Mouse (Mus musculus) spleen, adult 2 months (tissue): Measurements from ENCODE around the gene Adgrf1. TPM values are rescaled to one million over a fixed set of nuclear protein-coding genes. Genes with fewer than 3 reads are reported as not detected.

Experiments used
- DNase-seq, 2 experiments: peaks; one replicate each; pipeline versions ENCODE4 v3.0.0 to v3.0.0-alpha.2; 2012 to 2021; ENCODE audit warnings: low spot score in 2 of 2, low read depth in 1 of 2
- H3K27ac ChIP-seq: fragments of 200-500 bp; 2 replicates; pipeline ENCODE4 v1.5.1; 2012; ENCODE audit warnings: low read length, inconsistent platforms; ENCODE audit not compliant: insufficient read depth
- H3K27me3 ChIP-seq: fragments of 200-500 bp; 2 replicates; pipeline ENCODE4 v1.6.1; 2012; ENCODE audit warnings: mild to moderate bottlenecking, moderate library complexity, low read length, inconsistent platforms; ENCODE audit not compliant: control insufficient read depth, insufficient read depth
- H3K36me3 ChIP-seq: fragments of 200-500 bp; 2 replicates; pipeline ENCODE4 v1.6.1; 2012; ENCODE audit warnings: mild to moderate bottlenecking, low read length, inconsistent platforms; ENCODE audit not compliant: control insufficient read depth, insufficient read depth
- H3K4me1 ChIP-seq: fragments of 200-500 bp; 2 replicates; pipeline ENCODE4 v1.6.1; 2011; ENCODE audit warnings: inconsistent platforms; ENCODE audit not compliant: control insufficient read depth, insufficient read depth, insufficient read length
- H3K4me3 ChIP-seq: fragments of 200-500 bp; 2 replicates; pipeline ENCODE4 v1.5.1; 2011; ENCODE audit warnings: mild to moderate bottlenecking, inconsistent platforms; ENCODE audit not compliant: insufficient read depth, insufficient read length; ENCODE audit errors: extremely low read depth
- CTCF ChIP-seq: fragments of 200-500 bp; IDR thresholded peaks from 2 replicates; pipeline ENCODE4 v1.5.1; 2011; ENCODE audit warnings: mild to moderate bottlenecking, inconsistent platforms; ENCODE audit not compliant: insufficient read depth, insufficient read length, insufficient replicate concordance; ENCODE audit errors: extremely low read depth
- POLR2A ChIP-seq: fragments of 200-500 bp; IDR thresholded peaks from 2 replicates; pipeline ENCODE4 v1.6.1; 2011; ENCODE audit warnings: low read depth, low read length, inconsistent platforms
- WGBS: fragments of 180-500 bp; shearing (Covaris S2); methylation state at CpG from one replicate; pipeline ENCODE4 v1.1.7; 2018; 5-methylcytosine and 5-hydroxymethylcytosine counted together
- polyA plus RNA-seq: library from polyadenylated mRNA; depleted of rRNA; stranded (reverse); fragments of >200 nt; gene quantifications from 2 replicates; pipeline ENCODE4 v1.2.3, GENCODE M21; 2012; rRNA removed

Gene Adgrf1
- not detected in 2 replicates for polyA plus RNA-seq

- Histone ChIP-seq H3K4me3 (no peak within 1 kb of the TSS), H3K36me3 (no peaks in the 10 kb centered on the region), H3K27me3 (no peaks in the 10 kb centered on the region), H3K4me1 (0 out of 2 replicates have a peak, but pooled peaks cover 4% of the 10 kb centered on the region), H3K27ac (no peak within 1 kb of the TSS)
- 39% methylated on average over 6 of the region's 6 CpGs for WGBS
- no peak for TF ChIP-seq POLR2A
- no peak for TF ChIP-seq CTCF
- DNase-seq = no peak
Observed at GRCm38 (mm10) chr17:43270161-43270560, at the start of gene Adgrf1. Gene Adgrf1, plus strand, starts transcription at chr17:43270329.

DNA sequence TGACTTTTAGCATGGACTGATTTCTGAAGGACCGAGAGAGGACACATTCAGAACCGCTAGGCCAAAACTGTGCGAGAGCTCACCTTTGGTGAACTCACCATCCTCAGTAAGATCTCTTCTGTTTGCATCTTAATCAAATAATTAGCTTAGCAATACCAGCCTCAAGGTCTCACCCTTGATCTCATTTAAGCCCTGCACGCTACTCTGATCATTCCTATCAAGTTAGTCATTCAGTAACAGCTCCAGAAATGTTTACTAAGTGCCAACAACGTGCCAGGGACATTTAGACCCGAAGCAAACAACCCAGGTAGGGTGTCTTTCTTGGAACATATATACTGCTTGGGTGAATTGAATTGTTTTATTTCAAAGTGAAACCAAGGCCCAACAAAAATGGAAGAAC, 44.0 kb upstream of the Adgrf1 start:
- H3K27me3 ChIP-seq = no peaks in the 10 kb centered on the region
- no peaks in the 10 kb centered on the region for H3K4me1 ChIP-seq
- H3K36me3 ChIP-seq = no peaks in the 10 kb centered on the region
- no peak overlapping the region for H3K4me3 ChIP-seq
- DNase-seq = no peak
- 93% methylated on average over 6 of the region's 6 CpGs for WGBS
- TF ChIP-seq CTCF = no peak
- no peak for TF ChIP-seq POLR2A
- no peak overlapping the region for H3K27ac ChIP-seq

DNA sequence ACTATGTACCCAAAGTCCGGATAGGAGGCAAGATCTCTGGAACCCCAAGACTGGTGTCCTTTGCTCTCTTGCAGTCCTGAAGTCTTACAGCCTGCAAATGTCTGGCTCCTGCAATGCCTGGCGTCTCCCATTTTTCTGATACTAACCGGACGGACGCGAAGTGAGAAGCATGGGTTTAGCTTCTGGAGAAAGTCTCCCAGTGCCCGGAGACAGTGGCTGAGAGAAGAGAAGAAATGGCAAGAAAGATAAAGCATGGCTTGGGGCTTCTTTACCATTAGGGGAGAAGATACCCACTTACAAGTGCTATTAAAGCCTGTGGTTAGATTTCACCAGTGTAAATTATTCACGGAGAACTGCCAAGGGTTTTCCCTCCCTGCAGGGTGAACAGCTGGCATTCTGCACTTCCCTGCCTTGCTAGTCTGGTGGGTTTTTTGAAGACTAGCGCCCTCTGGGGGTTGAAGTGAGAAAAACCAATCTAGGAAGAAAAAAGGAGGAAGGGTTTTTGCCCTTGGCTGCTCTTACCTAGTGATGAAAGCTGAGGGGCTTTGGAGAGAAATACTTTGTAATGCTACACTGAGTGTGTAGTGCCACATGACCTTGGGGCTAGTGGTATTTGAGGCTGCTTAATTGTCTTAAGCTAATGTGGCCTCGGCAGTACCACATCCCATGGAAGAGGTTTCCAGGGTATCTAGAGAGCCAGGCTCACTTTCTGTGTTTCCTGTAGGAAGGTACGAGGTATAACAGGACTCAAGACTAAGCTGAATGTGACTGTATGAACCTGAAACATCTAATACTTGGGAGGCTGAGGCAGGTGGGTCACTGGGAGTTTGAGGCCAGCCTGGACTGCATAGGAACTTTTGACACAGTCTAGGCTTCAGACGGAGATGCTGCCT, 40.3 kb upstream of the Adgrf1 start:
- peak; percentile 40 to 49 for DNase-seq
- H3K27ac ChIP-seq = no peak overlapping the region
- H3K36me3 ChIP-seq = no peaks in the 10 kb centered on the region
- no peak overlapping the region for H3K4me3 ChIP-seq
- TF ChIP-seq POLR2A (no peak), CTCF (peak; percentile 53; the same call in 1 of the 2 replicates)
- H3K27me3 ChIP-seq = no peaks in the 10 kb centered on the region
- H3K4me1 ChIP-seq = no peaks in the 10 kb centered on the region; the same call in 1 of the 2 replicates
- WGBS = 48% methylated on average over 12 of the region's 12 CpGs

DNA sequence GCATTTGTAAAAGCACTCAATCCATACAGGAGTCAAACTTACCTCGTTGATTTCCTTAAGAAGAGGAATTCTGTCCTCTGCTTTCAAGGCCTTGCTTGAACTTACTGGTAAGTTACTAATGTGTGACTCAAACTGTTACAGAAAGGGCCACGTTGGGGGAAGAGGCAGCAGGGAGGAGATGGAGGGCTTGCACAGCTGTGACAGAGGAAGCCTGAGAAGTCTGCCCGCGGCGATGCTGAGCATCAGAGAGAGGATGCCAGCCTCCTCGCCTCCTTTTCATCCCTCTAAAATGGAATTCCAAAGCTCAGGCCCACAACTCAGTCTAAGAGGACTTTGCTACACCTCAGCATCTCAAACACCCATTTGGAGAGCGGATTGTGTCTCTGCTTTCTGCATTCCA, 39.3 kb upstream of the Adgrf1 start:
- DNase-seq = no peak
- TF ChIP-seq CTCF (no peak), POLR2A (no peak)
- Histone ChIP-seq H3K27me3 (no peaks in the 10 kb centered on the region), H3K4me3 (no peak overlapping the region), H3K36me3 (no peaks in the 10 kb centered on the region), H3K27ac (no peak overlapping the region), H3K4me1 (no peaks in the 10 kb centered on the region; the same call in 1 of the 2 replicates)
- 82% methylated on average over 7 of the region's 7 CpGs for WGBS

DNA sequence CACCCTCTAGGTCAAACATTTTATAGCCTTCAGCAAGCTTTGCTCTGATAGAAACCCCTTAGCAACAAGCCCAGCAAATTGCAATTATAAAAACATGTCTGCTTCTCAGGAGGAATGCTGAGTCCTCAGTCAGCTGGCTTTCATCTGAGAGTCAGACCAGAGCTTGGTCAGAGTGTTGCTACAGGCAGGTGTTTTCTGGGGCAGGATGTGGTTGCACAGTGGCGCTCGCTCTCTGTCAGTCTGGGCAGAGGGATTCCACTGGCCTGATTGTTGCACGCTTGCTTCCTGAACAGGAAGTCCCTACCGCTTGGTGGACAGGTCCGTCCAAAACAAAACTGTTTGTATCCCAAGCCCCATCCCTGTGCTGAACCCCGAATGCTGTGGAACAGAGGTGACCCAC, 37.4 kb upstream of the Adgrf1 start:
- TF ChIP-seq POLR2A (no peak), CTCF (no peak)
- DNase-seq = peak; percentile 19 to 33
- Histone ChIP-seq H3K27ac (no peak overlapping the region), H3K27me3 (no peaks in the 10 kb centered on the region), H3K4me1 (no peaks in the 10 kb centered on the region; the same call in 1 of the 2 replicates), H3K36me3 (no peaks in the 10 kb centered on the region), H3K4me3 (no peak overlapping the region)
- WGBS = 3% methylated on average over 6 of the region's 6 CpGs

DNA sequence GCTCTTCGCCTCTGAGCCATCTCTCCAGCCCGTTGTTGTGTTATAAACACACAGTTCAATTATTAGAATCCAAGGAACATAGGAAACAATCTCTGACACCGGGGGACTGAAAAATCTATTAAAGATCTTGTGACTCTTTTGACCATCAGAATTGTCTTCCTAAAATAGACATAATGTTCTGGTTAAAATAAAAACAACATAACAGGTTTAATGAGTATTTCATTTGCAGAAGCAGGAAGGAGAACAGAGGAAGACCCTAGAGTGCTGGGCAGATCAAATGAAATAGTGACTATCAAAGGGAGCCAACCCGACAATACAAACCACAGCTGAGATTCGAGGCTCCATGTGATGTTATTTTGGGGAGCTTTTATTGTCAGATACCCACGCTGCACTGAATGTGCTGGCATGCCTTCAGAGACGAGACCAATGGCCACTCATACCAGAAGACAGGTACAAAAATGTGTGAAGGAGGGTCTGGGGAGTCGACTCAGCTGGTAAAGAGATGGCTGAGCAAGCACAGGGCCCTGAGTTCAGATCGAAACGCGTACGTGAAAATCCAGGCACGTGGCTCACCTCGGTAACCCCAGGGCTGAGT, 33.4 kb upstream of the Adgrf1 start:
- TF ChIP-seq CTCF = no peak
- TF ChIP-seq POLR2A = no peak
- no peak for DNase-seq
- 73% methylated on average over 14 of the region's 14 CpGs for WGBS
- H3K4me1 ChIP-seq = no peaks in the 10 kb centered on the region; the same call in 1 of the 2 replicates
- H3K36me3 ChIP-seq = no peaks in the 10 kb centered on the region
- no peak overlapping the region for H3K27ac ChIP-seq
- no peaks in the 10 kb centered on the region for H3K27me3 ChIP-seq
- no peak overlapping the region for H3K4me3 ChIP-seq
